Mouse (Mus musculus): ENCODE results near the gene Epha2. TPM values are rescaled to one million over a fixed set of nuclear protein-coding genes. Genes with fewer than 3 reads are reported as not detected.
A peak's percentile ranks its signal among the peaks of the same experiment; 100 is the strongest.

Epha2 gene
- polyA plus RNA-seq, 1 experiment from 2014 or later, result 1.6 TPM

DNA sequence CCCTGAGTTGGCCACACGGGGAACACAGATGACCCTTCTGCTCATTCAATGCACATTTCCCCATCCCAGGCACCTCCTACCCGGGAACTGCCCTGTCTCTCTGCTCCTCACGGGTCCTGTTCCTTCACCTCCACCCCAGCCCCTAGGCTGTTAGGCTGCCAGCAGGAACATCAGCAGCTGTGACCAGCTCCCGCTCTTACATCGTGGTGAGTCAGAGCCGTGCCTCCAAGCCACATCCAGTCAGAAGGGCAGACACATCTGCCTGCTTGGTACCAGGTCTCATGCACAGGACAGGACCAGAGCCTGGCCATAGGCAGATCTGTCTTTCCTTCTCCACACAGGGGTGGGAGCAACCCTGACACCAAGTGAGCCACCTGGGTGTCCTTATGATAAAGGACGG is 64.8 kb downstream of the Epha2 start:
- H3K4me2 ChIP-seq, result no peak overlapping the region
- H3K27me3 ChIP-seq (replicated peaks), result peaks cover 28% of the 10 kb centered on the region
- H3K4me3 ChIP-seq, result no peak overlapping the region
- peaks cover 12% of the 10 kb centered on the region; the same call in 1 of the 2 replicates for H3K4me1 ChIP-seq
- H3K36me3 ChIP-seq (replicated peaks), result no peaks in the 10 kb centered on the region
- ATAC-seq (replicated peaks), result no peak
- H3K27ac ChIP-seq, result no peak overlapping the region
- H3K9me3 ChIP-seq, result no peaks in the 10 kb centered on the region
- no peak overlapping the region for H3K9ac ChIP-seq
- 63% methylated on average over 7 of the region's 7 CpGs for WGBS

DNA sequence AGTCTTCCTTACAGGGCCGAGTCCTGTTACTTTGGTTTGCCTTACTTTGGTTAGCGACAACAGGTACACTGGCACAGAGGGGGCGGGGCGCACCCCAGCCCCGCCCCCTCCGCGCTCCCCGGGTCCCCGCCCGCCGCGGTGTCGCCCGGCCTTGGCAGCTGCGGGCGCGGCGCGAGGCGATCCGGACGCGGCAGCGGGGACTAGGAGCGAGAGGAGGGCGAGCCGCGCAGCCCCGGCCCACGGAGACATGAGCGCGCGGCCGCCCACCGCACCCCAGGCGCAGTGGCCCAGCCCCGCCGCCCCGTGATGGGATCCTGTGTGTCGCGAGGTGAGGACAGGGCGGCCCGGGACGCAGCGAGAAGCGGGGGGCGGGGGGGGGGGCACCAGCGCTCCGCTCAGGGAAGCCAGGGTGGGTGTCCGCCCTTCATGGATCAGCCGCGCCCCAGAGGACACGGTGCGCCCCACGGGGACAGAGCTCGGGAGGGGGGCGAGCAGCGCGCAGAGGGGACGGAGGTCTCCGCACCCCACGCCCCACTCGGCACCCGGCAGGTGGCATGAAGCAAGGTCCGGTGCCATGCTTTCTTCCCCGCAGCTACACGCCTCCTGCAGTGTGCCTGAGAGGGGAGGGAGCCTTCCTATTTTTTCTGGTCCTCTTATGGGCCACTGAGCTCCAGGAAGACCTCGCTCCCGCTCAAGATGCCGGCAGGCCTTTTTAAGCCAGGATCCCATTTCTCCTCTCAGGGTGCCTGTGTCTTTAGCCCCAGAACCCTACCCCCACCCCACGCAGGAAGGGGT is 67.2 kb downstream of the Epha2 start, which contains the start of gene Fam131c:
Gene Fam131c (plus strand): TSS at position 224 of the 795 bp plus-strand sequence.
- H3K4me2 ChIP-seq, result peak within 1 kb of the TSS; percentile 92
- H3K4me3 ChIP-seq, result peak within 1 kb of the TSS; percentile 70
- ATAC-seq (replicated peaks), result peak; percentile 64
- H3K4me1 ChIP-seq, result peaks cover 12% of the 10 kb centered on the region; the same call in 1 of the 2 replicates
- WGBS, result 2% methylated on average over 45 of the region's 71 CpGs
- H3K9me3 ChIP-seq, result no peaks in the 10 kb centered on the region
- H3K27ac ChIP-seq, result no peak within 1 kb of the TSS
- H3K9ac ChIP-seq, result peak within 1 kb of the TSS; percentile 70
- H3K27me3 ChIP-seq (replicated peaks), result peaks cover 24% of the 10 kb centered on the region
- no peaks in the 10 kb centered on the region for H3K36me3 ChIP-seq (replicated peaks)

DNA sequence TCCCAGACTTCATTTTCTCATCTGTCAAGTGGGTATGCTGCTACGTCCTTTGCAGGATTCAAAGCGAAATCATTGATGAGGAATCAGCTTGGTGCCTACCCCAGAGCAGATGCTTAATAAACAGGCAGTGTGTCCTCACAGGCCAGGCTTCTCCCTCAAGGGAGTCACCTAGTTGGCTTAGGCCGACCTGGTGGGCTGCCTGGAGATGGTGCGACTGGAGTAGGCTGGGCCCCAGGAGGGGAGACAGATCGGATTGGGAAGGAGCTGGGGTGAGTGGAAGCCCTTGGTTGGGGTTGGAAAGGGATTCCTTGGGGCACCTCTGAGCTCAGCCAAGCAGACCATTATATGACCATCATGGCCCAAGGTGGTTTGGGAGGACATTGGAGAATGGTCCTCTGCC is 71.4 kb downstream of the Epha2 start:
- Histone ChIP-seq H3K36me3 (replicated peaks) (no peaks in the 10 kb centered on the region), H3K27ac (no peak overlapping the region), H3K9me3 (no peaks in the 10 kb centered on the region), H3K4me3 (no peak overlapping the region), H3K4me1 (peaks cover 11% of the 10 kb centered on the region; the same call in 1 of the 2 replicates), H3K27me3 (replicated peaks) (no peaks in the 10 kb centered on the region), H3K4me2 (no peak overlapping the region), H3K9ac (no peak overlapping the region)
- ATAC-seq (replicated peaks), result no peak
- WGBS, result 91% methylated on average over 5 of the region's 5 CpGs

Small RNA genes lying within 50 kb of the gene (microRNA-seq; reads per million reads assigned to microRNA genes)
- gene Gm25690, result not detected

Other genes starting within 250 kb of the Epha2 start
- 7.0 and 8.9 TPM in 2 replicates for gene Crocc, start 240.7 kb upstream of the Epha2 start, polyA plus RNA-seq (2015; fragmentation: Nextera tagmentation; extraction: Ambion mirVana)
- gene Necap2, start 222.9 kb upstream of the Epha2 start, polyA plus RNA-seq (2015; fragmentation: Nextera tagmentation; extraction: Ambion mirVana), result 55.9 and 56.0 TPM in 2 replicates
- 0.27 and 0.87 TPM in 2 replicates for gene Spata21, start 212.9 kb upstream of the Epha2 start, polyA plus RNA-seq (2015; fragmentation: Nextera tagmentation; extraction: Ambion mirVana)
- gene Szrd1, start 161.5 kb upstream of the Epha2 start, polyA plus RNA-seq (2015; fragmentation: Nextera tagmentation; extraction: Ambion mirVana), result 24.4 and 26.0 TPM in 2 replicates
- 28.5 and 30.0 TPM in 2 replicates for gene Fbxo42, start 153.3 kb upstream of the Epha2 start, polyA plus RNA-seq (2015; fragmentation: Nextera tagmentation; extraction: Ambion mirVana)
- 8.7 and 9.9 TPM in 2 replicates for gene Rsg1, start 87.3 kb upstream of the Epha2 start, polyA plus RNA-seq (2015; fragmentation: Nextera tagmentation; extraction: Ambion mirVana)
- 1.0 and 1.7 TPM in 2 replicates for gene Arhgef19, start 61.7 kb upstream of the Epha2 start, polyA plus RNA-seq (2015; fragmentation: Nextera tagmentation; extraction: Ambion mirVana)
- gene Fam131c, start 67.0 kb downstream of the Epha2 start, polyA plus RNA-seq (2015; fragmentation: Nextera tagmentation; extraction: Ambion mirVana), result 42.0 and 44.3 TPM in 2 replicates
- 0.06 TPM in 1 of 2 replicates, not detected in the other for gene Clcnka, start 97.5 kb downstream of the Epha2 start, polyA plus RNA-seq (2015; fragmentation: Nextera tagmentation; extraction: Ambion mirVana)
- not detected in 2 replicates for gene Clcnkb, start 114.8 kb downstream of the Epha2 start, polyA plus RNA-seq (2015; fragmentation: Nextera tagmentation; extraction: Ambion mirVana)
- gene Hspb7, start 119.5 kb downstream of the Epha2 start, polyA plus RNA-seq (2015; fragmentation: Nextera tagmentation; extraction: Ambion mirVana), result 0.14 TPM in 1 of 2 replicates, not detected in the other
- gene Srarp, start 134.9 kb downstream of the Epha2 start, polyA plus RNA-seq (2015; fragmentation: Nextera tagmentation; extraction: Ambion mirVana), result 0.32 and 0.50 TPM in 2 replicates
- gene Zbtb17, start 143.4 kb downstream of the Epha2 start, polyA plus RNA-seq (2015; fragmentation: Nextera tagmentation; extraction: Ambion mirVana), result 49.4 and 49.7 TPM in 2 replicates
- gene Spen, start 237.4 kb downstream of the Epha2 start, polyA plus RNA-seq (2015; fragmentation: Nextera tagmentation; extraction: Ambion mirVana), result 19.4 and 20.0 TPM in 2 replicates

Data from midbrain, embryonic 15.5 days (tissue).